Mouse (Mus musculus) adrenal gland, adult (tissue): ENCODE measurements around the gene 3100002H09Rik.
A peak's percentile ranks its signal among the peaks of the same experiment; 100 is the strongest.

Source experiments
- DNase-seq, 2 experiments: peaks; one replicate each; pipeline ENCODE4 v3.0.0; 2022 to 2023; ENCODE audit warnings: low spot score in 1 of 2; ENCODE audit not compliant: inconsistent age in 2 of 2

Gene 3100002H09Rik

GRCm38 (mm10) chr4:124610703-124611102 is at the start of gene 3100002H09Rik:
3100002H09Rik (minus strand) TSS chr4:124610803.
- DNase-seq, result no peak

- peak in 1 of 2 experiments; percentile 55 for DNase-seq
Measured at GRCm38 (mm10) chr4:124659251-124660217, 48.9 kb upstream of the 3100002H09Rik start.

- peak in 1 of 2 experiments; percentile 40 for DNase-seq
Measured at GRCm38 (mm10) chr4:124658412-124658851, 47.8 kb upstream of the 3100002H09Rik start.

GRCm38 (mm10) chr4:124657781-124658180 is 47.2 kb upstream of the 3100002H09Rik start:
- peak in 1 of 2 experiments; percentile 18 for DNase-seq

GRCm38 (mm10) chr4:124656854-124657650 is 46.4 kb upstream of the 3100002H09Rik start:
- DNase-seq, result peak; percentile 77 to 90

- DNase-seq, result no peak
Measured at GRCm38 (mm10) chr4:124656518-124656853, 45.9 kb upstream of the 3100002H09Rik start, which contains the start of gene Pou3f1. Pou3f1 (plus strand) TSS chr4:124656807.

GRCm38 (mm10) chr4:124652886-124653285 is 42.3 kb upstream of the 3100002H09Rik start:
- DNase-seq, result no peak

GRCm38 (mm10) chr4:124647909-124648308 is 37.3 kb upstream of the 3100002H09Rik start:
- DNase-seq, result no peak

- peak in 1 of 2 experiments; percentile 31 for DNase-seq
Measured at GRCm38 (mm10) chr4:124646591-124646990, 36.0 kb upstream of the 3100002H09Rik start.

GRCm38 (mm10) chr4:124644974-124645433 is 34.4 kb upstream of the 3100002H09Rik start:
- DNase-seq, result peak; percentile 16 to 40

- no peak for DNase-seq
Measured at GRCm38 (mm10) chr4:124643859-124644258, 33.3 kb upstream of the 3100002H09Rik start.

- no peak for DNase-seq
Measured at GRCm38 (mm10) chr4:124639715-124640114, 29.1 kb upstream of the 3100002H09Rik start.

GRCm38 (mm10) chr4:124633281-124633680 is 22.7 kb upstream of the 3100002H09Rik start:
- DNase-seq, result peak; percentile 15 to 74

- DNase-seq, result no peak
Measured at GRCm38 (mm10) chr4:124632856-124633255, 22.3 kb upstream of the 3100002H09Rik start.

- no peak for DNase-seq
Measured at GRCm38 (mm10) chr4:124631456-124631855, 20.9 kb upstream of the 3100002H09Rik start.

GRCm38 (mm10) chr4:124626836-124627235 is 16.2 kb upstream of the 3100002H09Rik start:
- no peak for DNase-seq

GRCm38 (mm10) chr4:124624111-124624581 is 13.5 kb upstream of the 3100002H09Rik start:
- DNase-seq, result no peak

GRCm38 (mm10) chr4:124622566-124622965 is 12.0 kb upstream of the 3100002H09Rik start:
- peak; percentile 11 to 47 for DNase-seq

GRCm38 (mm10) chr4:124621406-124621805 is 10.8 kb upstream of the 3100002H09Rik start:
- no peak for DNase-seq

GRCm38 (mm10) chr4:124618599-124618998 is 8.0 kb upstream of the 3100002H09Rik start:
- no peak for DNase-seq

GRCm38 (mm10) chr4:124616636-124617035 is 6.0 kb upstream of the 3100002H09Rik start:
- no peak for DNase-seq
